Mouse (Mus musculus) right cerebral cortex, postnatal 25 days (tissue): ENCODE results near the gene Efna5.

ENCODE experiments used
- DNase-seq: peaks from one replicate; pipeline ENCODE4 v3.0.0; 2022

Efna5 gene

DNA sequence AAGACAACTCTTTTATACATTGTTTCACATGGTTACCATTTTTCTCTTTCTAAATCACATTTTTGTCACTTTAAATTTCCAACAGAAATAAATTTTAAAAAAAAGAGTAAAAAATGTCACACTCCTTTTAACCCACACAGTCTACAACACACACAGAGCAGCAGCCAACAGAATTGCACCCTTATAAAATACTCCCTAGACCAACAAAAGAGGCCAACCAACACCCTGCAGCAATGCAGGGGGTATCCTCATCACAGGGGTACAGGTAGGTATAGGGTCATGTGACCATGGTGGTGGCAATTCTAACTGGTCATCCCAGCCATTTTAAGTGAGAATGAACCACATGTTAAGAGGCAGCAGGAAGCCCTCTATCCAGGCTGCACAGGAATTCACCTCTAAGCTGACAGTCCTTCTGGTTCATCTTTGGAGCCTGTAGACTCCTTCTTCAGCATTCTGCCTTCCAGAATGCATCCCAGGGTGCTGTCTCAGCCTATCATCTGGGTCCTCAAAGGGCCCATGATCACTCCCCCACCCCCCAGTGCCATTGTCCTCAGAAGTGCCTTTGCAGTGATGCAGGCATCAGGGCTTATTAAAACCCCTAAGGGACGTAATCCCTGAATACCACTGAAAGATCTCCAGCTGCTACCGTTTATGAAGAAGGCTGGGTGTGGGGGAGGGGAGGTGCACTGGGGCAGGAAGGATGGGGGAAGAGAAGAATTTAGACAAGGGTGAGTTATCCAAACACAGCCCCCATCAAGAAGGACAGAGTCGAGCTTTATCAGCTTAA, 28.1 kb downstream of the Efna5 start:
- DNase-seq, result no peak

DNA sequence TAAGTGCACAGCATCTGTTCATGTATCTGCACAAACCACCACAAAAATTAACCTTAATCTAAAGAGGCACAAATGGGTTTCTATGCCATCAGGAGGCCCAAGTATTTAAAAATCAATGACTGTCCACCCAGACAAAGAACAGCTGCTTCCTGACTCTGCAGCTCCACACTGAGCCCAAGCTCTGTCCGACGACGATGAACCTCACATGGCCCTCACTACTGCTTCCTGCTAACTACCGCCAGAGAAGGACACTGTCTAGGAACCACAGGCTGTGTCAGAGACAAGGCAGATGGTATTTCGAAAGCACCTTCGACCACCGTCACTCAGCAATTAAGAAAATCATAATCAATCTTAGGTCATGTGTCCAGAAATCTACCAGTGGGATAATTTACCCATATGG, 29.8 kb downstream of the Efna5 start:
- no peak for DNase-seq

DNA sequence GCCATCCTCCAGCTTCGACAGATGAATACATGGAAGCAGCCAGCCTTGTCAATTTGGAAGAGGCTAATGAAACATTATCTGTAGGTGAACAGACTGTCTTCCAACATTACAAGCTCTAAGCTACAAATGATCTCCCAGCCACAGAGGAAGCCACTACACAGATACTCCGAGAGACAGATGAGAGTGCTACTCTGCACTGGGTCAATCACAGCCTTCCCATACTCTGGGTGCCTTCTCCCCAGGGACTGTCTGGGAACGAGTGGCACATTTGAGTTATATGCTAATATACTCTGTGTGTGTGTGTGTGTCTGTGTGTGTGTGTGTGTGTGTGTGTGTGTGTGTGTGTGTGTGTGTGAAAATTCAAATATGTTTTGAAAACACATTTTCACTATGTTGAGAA, 30.5 kb downstream of the Efna5 start:
- no peak for DNase-seq

DNA sequence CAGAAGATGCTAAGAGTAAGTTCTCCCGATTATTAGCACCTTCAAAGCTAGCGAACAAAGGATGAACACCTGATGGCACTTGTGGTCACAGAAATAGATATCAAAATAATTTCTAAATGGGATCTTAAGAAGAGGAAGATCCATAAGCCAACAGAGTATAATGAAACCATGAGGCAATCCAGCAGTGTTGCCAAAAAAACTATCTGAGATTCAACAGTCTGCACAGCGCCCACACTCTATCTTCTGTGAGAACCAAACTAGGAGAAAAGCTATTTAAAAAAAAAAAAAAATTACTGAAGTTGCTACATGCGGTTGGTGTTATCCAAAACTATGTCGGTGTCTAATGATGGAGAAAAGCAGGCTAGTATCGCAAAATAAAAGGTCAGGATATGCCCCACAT, 31.4 kb downstream of the Efna5 start:
- DNase-seq, result no peak

DNA sequence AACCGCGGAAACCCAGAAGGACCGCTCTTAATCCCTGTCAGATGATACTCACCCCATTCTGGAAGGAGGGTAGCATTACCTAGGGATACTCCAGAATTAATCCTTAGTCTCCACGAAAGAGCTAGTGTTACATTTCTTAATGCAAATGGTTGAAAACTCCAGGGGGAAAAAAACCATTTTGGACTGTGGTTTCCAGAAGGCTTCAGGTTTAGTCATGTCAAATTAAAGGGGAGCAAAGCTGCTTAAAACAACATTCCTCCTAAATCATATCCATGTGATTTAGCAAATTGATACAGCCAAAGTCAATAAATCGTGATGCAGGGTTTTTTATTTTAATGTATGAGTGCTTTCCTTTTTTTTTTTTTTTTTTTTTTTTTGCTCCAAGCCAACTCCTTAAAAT, 35.5 kb downstream of the Efna5 start:
- DNase-seq, result no peak

DNA sequence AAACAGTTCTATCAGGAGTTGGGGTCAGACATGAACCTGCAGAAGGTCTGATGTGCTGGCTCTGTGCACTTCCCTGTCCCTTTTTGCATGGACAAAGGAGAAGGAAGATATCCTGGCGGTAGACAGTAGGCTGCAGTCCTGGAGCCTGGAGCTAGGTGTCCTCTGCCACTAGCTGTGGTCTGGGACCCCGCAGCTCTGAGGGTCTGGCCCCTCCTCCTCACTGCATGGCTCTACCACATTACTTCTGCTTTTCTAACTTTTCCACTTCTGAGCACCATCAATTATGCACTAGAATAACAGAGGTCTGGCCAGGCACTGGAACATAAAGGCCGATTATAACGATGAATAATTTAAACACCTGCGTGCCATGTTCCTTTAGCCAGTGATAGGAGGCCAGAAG, 36.8 kb downstream of the Efna5 start:
- no peak for DNase-seq

DNA sequence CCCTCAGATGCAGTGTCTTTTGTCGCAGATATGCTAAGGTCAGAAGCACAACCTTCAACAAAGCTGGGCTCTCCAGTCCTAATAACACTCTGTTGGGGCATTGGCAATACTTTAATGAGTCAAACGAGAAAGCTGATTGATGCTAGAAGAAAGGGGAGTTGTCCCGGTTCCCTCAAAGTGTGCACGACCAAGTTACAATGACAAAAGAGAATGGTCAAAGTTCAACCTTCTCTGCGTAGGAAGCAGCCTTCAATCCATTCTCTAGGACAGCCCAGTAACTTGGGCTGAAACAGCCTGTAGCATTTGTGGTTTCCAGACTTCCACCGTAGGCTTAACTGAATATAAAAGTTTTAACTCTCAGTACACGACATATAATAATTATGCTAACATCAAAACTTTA, 43.8 kb downstream of the Efna5 start:
- no peak for DNase-seq

DNA sequence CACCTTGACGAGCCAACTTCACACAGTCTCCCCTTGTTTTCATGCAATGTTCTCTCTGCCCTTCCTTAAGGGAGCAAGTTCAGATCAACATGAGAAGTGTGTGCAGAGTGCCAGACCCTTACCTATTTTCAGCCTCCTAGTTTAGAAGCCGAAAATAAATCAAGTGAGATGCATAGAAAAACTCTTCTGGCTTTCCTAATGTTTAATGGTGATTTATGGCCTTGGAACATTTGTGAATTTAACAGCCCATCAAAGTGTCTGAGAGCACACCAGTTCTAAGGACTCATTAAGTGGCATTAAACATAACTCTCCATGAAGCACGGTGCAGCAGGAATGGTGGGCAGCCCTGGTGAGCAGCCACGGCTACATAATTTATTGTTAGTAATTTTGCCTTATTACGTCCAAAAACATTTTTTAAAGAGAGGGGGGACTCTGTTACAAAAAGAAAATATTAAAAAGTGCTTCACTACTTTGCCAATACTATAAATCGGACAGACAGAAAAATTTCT, 44.5 kb downstream of the Efna5 start:
- no peak for DNase-seq

DNA sequence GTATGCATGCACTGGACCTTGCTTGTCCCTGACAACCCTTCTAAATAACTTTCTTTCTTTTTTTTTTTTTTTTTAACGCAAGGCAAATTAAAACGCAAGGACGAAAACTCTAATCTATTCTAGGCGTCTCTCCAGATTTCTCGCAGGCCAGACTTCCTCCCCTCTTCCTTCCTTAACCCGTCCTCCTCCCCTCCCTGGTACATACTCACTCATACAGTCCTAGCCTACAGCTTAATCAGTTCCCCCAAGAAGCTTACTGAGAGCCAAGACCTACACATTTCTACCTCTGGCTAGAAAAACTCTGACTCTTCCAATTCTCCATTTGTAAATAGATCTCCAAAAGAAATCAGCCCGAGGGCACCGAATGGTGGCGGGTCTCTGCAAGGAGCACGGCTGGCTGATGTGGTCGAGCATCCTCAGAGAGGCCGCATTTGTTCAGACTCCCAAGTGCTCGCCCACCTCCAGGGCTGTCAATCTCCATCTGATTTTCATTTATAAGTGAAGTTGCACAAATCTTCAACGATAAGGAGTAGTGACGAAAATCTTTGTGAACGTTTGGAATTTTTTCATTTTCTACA, 48.5 kb downstream of the Efna5 start:
- no peak for DNase-seq

DNA sequence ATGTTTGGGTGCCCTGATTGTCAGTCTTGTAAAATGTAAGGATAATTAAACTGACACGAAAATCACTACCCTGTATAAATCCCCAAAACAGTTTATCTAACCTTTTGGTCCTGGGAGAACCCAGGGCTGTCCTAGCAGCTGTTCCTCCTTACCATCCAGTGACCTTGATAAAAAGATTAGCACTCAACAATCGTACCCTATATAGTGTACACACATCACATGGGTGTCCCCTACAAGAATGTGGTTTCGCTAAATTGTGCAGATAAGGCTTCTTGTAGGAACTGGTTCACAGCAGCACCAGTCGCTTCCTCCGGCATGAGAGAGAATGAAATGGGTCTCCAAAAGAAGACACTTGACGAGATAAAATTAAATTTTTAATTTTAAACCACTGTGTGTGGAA, 53.6 kb downstream of the Efna5 start:
- no peak for DNase-seq

DNA sequence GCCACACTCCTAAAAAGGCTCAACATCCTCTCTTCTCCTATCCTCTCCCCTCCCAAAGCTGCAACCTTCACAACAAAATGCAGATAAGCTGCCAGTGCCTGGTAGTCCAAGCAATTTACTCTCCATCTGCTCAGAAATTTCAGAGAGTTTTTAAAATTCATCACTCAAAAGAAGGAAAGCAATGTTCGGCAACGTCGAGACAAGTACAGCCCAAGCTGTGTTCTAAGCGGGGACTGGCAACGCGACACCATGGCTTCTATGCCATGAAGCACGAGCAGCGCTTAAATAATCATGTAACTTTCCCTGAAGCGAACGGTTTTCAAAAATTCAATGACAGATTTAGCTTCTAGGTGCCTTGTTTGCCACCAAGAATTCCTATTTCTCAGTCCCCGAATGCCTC, 59.9 kb downstream of the Efna5 start:
- no peak for DNase-seq

DNA sequence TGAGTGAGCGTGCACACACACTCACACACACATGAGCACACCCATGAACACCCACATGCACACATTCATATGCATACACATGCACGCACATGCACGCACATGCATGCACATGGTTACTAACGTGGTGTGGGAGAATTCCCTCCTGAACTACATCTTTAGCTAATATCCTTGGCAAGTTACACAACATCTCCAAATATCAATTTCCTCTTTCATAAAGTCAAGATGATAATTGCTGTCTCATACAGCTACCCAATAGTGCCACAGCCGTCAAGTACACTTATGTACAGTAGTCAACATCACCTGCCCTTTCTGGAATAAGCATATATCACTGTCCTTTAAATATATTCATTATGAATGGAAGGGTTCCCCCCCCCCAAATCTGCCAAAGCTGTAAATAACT, 61.2 kb downstream of the Efna5 start:
- DNase-seq, result no peak

DNA sequence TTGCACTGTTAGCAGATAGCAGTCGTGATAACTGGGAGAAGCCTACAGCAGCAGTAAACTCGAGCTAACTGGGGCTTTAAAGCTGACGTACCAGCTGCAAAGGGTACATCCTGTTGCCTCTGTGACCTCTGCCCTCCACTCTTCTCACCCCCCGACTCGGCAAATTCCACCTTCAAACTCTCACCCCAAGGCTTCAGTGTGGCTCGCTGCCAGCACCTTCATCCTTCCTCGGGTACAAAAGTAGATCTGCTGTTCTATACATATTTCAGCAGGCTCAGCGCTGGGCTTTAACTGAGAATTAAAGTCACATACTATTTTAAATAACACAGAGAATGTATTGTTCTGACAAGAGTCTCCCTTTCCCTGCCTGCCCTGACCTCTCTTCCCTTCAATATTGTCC, 62.3 kb downstream of the Efna5 start:
- DNase-seq, result no peak

DNA sequence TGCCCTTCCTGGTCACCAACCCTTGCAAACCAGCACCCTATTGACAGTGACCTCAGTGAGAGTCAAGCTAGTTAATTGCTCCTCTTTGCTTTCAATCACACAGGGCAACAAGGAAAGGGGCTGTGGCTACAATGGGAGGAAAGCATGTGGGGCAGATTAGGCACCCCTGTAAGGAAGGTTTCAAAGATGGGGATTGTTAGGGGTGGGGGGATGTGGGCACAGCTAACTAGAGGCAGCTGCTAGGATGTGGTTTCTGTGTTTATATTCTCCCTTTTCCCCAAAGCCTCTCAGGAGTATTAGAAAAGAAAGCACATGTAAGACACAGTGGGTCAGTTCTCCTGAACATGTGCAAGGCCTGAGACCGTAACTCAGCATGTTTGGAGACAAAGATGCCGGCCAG, 62.8 kb downstream of the Efna5 start:
- no peak for DNase-seq

DNA sequence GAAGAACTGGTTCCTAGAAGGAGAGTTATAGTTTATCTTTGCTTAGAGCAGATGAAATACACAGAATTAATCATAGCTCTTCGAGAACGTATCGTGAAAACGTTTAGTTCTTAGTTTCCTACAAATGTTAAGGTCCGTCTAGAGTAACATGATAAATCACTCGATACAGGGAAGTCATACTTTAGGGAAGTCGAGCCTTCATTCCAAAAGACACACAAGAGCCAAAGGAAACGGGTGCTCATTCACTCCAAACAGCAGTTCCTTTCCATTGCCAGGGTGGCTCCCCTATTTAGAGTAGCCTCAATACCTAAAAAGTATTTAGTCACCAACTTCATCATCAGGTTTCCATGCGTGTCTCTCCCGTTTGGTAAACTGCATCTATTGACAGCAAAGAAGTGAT, 64.2 kb downstream of the Efna5 start:
- DNase-seq, result no peak

DNA sequence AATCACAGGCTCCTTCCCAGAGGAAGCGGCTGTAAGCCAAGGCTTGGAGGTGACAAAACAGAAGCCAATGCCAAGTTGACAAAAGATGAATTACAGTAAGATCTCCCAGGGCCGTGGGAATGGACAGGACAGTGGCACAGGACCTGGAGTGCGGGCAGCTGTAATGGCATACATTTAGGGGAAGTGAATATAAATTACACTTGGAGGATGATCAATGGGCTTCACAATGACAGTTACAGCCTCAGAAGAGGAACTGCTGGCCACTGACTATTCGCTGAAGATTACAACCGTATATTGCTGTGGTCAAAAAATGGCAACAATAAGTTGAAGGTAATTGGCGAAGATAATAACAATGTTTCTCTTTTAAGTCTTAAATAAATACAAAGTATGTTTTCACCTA, 67.7 kb downstream of the Efna5 start:
- DNase-seq, result no peak

DNA sequence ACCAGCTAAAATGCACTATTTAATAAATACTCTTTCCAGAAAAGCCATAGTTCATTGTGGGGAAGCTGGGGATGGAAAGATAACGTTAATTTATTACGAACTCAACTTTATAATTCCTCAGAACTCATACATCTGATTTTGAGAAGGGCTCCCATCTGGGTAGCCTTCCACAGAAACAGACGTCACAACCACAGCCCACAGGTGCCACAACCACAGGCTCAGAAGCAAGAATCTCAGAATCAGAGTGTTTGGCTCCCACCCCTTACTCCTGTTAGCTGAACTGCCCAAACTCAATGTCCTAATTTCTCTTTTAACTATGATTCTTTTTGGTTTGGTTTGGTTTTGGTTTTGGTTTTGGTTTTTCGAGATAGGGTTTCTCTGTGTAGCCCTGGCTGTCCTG, 73.2 kb downstream of the Efna5 start:
- DNase-seq, result no peak

DNA sequence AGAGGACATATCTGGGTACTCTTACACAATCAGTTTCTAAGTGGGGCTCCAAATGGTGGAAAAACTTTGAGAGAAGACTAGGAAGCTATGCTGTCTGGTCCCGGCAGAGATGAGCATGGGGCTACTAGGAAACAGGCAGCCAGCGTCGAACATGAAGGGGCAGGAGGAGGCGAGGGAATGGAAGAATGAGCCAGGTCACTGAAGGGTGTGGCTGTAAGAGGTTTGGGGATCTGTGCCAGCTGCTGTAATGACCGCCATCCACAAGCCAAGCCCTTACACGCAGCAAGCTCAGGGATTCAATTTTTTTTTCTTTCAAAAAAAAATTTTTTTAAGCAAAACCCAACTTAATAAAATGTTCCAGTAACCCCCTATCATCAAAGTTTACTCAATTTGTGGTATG, 74.5 kb downstream of the Efna5 start:
- DNase-seq, result no peak

DNA sequence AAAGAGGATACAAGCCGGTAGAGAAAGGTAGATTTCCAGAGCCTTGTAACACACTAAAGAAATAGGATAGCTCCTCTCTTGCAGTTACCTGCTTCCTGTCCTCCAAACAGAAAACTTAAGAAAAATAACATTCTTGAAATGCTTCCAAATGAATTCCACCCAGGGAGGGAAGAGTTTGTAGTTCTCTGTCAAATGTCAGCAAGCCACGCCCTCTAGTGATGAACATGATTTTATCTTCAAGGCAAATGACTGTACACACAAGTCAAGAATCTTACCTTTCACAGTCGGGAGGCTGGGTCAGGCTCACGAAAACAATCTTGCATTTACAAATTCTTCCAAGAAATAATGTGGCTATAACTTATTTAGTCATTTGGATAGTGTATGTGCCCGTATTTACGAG, 78.4 kb downstream of the Efna5 start:
- no peak for DNase-seq

DNA sequence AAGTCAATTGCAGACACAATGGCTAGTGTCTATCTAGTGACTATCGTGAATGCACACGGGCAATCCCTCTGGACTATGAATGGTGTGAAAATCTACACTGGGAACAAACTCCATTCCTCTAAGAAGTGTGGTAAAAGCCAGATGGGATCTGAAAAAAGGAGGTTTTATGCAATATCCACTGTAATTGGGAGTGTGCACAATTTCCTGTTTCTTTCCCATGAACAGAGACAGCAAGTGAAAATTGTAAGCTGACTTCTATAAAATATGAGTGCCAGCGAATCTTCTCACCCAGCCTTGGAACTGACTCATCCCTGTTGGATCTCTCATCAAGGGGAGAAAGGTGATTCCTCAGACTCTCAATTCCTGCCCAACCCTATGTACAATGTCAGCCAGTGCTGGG, 83.8 kb downstream of the Efna5 start:
- DNase-seq, result no peak

DNA sequence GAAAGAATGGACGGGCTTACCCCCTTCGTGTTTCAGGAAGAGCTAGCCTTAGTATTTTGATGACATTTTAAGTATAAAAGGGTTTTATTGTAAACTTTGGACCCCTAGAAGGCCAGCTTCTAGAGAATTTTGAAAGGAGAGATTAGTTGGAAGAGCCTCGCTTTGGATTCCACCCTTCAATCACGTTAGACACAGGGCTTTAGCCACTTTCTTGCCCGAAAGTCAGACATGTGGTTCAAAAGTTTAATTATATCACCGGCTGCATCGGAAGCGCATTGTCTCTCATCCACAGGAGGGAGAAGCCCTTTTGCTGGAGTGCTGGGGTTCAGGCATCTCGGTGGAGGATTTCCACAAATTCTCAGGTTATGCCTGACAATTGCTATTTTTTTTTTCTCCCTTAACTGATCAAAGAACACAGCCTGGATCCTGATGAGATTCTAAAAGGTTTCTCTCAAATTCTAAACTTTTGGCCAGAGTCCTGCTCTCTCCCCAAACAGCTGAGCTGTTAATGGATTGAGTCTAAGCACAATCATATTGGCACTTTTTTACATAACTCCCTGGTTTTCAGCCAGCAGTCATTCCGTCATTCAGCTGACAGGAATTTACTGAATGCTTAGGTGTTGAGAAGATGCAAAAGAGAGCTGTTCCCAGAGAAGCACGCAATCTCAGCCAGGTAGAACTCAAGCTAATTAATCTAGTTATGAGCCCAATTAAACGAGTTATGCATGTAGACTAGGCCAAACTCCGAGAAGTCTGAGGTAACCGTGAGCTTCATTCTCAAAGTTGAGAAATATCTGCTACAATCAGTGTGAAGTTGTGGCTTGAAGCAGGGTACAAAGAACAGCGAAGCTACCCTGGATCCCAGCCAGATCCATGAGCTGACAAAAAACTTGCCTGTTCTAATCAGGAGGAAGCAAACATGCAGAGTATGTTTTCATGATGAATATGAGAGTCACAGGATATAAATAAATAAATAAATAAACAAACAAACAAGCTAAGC, 91.5 kb downstream of the Efna5 start:
- DNase-seq, result no peak

DNA sequence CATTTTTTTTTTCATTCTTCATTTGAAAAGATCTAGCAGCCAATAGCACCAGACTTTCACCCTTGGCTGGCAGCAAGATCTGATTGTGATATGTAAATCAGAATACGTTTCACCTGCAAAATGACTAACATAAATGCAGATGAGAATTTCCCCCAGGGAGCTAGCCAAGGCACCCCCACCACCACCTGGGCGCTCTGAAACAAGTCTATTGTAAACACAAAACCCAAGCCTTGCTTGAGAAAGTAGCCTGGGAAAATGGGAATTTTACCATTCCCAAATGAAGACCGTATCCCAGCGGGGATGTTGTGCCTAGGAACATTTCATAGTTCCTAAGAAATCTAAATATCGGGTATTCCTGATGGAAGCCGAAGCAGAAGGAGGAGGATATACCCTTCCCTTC, 92.3 kb downstream of the Efna5 start:
- DNase-seq, result no peak

DNA sequence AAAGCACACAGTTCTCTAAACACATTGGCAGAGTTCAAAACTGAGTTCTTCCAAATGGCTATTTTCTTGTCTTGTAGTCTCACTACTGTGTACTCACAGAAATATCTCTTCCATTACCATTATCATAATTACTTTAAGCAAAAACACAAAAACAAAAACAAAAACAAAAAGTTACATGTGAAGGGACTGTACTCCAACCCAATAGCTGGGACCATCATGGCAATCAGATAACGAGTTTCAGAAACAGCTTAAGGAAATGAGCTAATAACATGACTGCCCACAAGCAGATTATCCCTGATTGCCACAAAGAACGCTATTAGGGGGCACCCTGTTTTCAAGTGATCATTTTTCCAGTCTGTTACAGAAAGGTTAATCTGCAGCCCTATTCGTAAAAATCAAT, 93.3 kb downstream of the Efna5 start:
- DNase-seq, result no peak

DNA sequence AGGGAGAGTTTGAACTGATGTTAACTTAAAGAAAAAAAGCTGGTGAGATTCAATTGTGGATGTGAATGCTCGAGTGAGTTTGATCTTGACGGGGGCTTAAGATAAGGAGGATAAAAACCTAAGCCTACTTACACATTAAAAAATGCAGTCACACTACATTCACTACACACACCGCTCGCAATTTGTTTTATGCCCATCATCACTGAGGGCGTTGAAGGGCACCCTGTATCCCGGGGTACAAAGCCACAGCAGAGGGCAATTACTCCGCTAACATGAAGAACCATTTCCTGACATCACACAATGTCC, 94.6 kb downstream of the Efna5 start:
- no peak for DNase-seq
